Mouse (Mus musculus): Measurements from ENCODE around the gene Commd7. TPM values are rescaled to one million over a fixed set of nuclear protein-coding genes. Genes with fewer than 3 reads are reported as not detected.
A peak's percentile ranks its signal among the peaks of the same experiment; 100 is the strongest.
"Not testable (repeated sequence)": the region's sequence is repeated elsewhere in the genome, so short reads cannot be mapped to it uniquely, and the experiment has no call there.

Gene Commd7
- polyA plus RNA-seq, 1 experiment = 16.2 TPM

DNA sequence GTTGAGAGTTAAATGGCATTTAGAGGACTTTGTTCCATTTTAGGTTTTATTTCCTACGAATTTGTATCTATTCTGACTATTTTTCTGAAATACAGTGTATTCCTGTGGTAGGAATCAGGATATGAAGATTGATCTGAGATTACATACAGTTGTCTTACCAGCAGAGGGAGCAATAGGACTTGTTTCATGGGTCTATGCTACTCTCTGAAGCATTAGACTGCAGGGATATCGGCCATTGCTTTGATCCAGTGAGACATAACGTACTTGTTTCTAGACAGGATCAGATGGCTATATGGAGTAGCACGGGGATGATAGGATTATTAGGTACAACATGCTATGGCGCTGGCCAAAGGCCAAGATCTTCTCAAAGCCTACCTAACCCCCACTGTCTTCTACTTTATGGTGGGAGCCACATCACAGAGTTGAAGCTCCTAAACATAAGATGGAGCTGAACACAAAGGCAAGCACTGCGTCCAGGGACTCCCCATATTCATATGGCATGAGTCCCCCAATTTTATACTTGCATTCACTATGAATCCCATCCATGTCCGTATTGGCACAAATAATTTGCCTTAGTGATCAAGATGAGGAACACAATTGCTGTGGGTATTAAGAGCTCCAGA lies 36.3 kb upstream of the Commd7 start:
- no peak for TF ChIP-seq CTCF (IDR thresholded peaks at IDR 0.05; ENCODE audit: extremely low read depth, insufficient read length, insufficient replicate concordance, low read depth, low read length)
- no peak for TF ChIP-seq POLR2A (IDR thresholded peaks at IDR 0.05; ENCODE audit: low read depth, low read length)
- Histone ChIP-seq H3K4me3 (ENCODE audit: low read depth, low read length) (no peak overlapping the region), H3K36me3 (ENCODE audit: control insufficient read depth, insufficient read depth, low read length) (peaks cover 3% of the 10 kb centered on the region; the same call in 1 of the 2 replicates), H3K27me3 (ENCODE audit: control insufficient read depth, insufficient read depth, low read length) (no peaks in the 10 kb centered on the region), H3K4me1 (ENCODE audit: control insufficient read depth, insufficient read depth, insufficient read length, low read length) (no peaks in the 10 kb centered on the region), H3K27ac (ENCODE audit: insufficient read depth, low read depth, low read length) (no peak overlapping the region)
- 52% methylated on average over 7 of the region's 7 CpGs for WGBS

DNA sequence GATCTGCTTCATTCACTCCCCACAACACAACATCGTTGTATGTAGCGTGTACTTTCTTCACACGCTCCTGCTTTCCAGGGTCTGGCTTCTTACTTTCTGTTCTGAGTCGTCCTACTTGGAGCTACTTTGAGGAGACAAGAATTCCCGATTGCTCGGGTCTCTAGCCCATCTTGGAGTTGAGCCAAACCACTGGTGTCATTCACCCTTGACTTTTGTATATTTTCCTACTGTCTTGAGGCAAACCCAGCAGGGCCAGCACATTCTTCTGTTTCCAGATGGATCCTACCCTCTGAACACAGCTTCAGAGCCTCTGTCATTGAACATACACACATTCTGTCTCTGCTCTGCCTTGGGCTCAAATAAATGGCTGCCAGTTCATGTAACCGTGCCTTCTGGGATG lies 32.8 kb upstream of the Commd7 start:
- TF ChIP-seq CTCF (IDR thresholded peaks at IDR 0.05; ENCODE audit: extremely low read depth, insufficient read length, insufficient replicate concordance, low read depth, low read length) = no peak
- no peak for TF ChIP-seq POLR2A (IDR thresholded peaks at IDR 0.05; ENCODE audit: low read depth, low read length)
- 76% methylated on average over 7 of the region's 7 CpGs for WGBS

GRCm38 (mm10) chr2:153660616-153661015 lies 28.0 kb upstream of the Commd7 start:
- Histone ChIP-seq H3K27ac (ENCODE audit: insufficient read depth, low read depth, low read length) (no peak overlapping the region), H3K4me3 (ENCODE audit: low read depth, low read length) (no peak overlapping the region), H3K27me3 (ENCODE audit: control insufficient read depth, insufficient read depth, low read length) (no peaks in the 10 kb centered on the region), H3K36me3 (ENCODE audit: control insufficient read depth, insufficient read depth, low read length) (peaks cover 2% of the 10 kb centered on the region; the same call in 1 of the 2 replicates), H3K4me1 (ENCODE audit: control insufficient read depth, insufficient read depth, insufficient read length, low read length) (peaks cover 3% of the 10 kb centered on the region; the same call in 1 of the 2 replicates)
- 57% methylated on average over 3 of the region's 3 CpGs for WGBS
- TF ChIP-seq POLR2A (IDR thresholded peaks at IDR 0.05; ENCODE audit: low read depth, low read length) (no peak), CTCF (IDR thresholded peaks at IDR 0.05; ENCODE audit: extremely low read depth, insufficient read length, insufficient replicate concordance, low read depth, low read length) (no peak)

More for the DNA sequence above, 32.8 kb upstream of the Commd7 start:
- Histone ChIP-seq H3K4me3 (ENCODE audit: low read depth, low read length) (no peak overlapping the region), H3K27ac (ENCODE audit: insufficient read depth, low read depth, low read length) (no peak overlapping the region), H3K36me3 (ENCODE audit: control insufficient read depth, insufficient read depth, low read length) (peaks cover 3% of the 10 kb centered on the region; the same call in 1 of the 2 replicates), H3K27me3 (ENCODE audit: control insufficient read depth, insufficient read depth, low read length) (no peaks in the 10 kb centered on the region), H3K4me1 (ENCODE audit: control insufficient read depth, insufficient read depth, insufficient read length, low read length) (no peaks in the 10 kb centered on the region)

GRCm38 (mm10) chr2:153657659-153658058 lies 25.1 kb upstream of the Commd7 start:
- WGBS = 39% methylated on average over 8 of the region's 8 CpGs
- H3K4me1 ChIP-seq (ENCODE audit: control insufficient read depth, insufficient read depth, insufficient read length, low read length); H3K27me3 ChIP-seq (ENCODE audit: control insufficient read depth, insufficient read depth, low read length); H3K4me3 ChIP-seq (ENCODE audit: low read depth, low read length); H3K36me3 ChIP-seq (ENCODE audit: control insufficient read depth, insufficient read depth, low read length); H3K27ac ChIP-seq (ENCODE audit: insufficient read depth, low read depth, low read length): not testable (repeated sequence)

GRCm38 (mm10) chr2:153651681-153652080 lies 19.1 kb upstream of the Commd7 start:
- no peak for TF ChIP-seq CTCF (IDR thresholded peaks at IDR 0.05; ENCODE audit: extremely low read depth, insufficient read length, insufficient replicate concordance, low read depth, low read length)
- TF ChIP-seq POLR2A (IDR thresholded peaks at IDR 0.05; ENCODE audit: low read depth, low read length) = no peak
- H3K4me3 ChIP-seq (ENCODE audit: low read depth, low read length) = no peak overlapping the region
- no peaks in the 10 kb centered on the region for H3K36me3 ChIP-seq (ENCODE audit: control insufficient read depth, insufficient read depth, low read length)
- no peak overlapping the region for H3K27ac ChIP-seq (ENCODE audit: insufficient read depth, low read depth, low read length)
- no peaks in the 10 kb centered on the region for H3K27me3 ChIP-seq (ENCODE audit: control insufficient read depth, insufficient read depth, low read length)
- WGBS = 94% methylated on average over 3 of the region's 3 CpGs
- 0 out of 2 replicates have a peak, but pooled peaks cover 3% of the 10 kb centered on the region for H3K4me1 ChIP-seq (ENCODE audit: control insufficient read depth, insufficient read depth, insufficient read length, low read length)

GRCm38 (mm10) chr2:153650014-153650687 lies 17.6 kb upstream of the Commd7 start:
- Histone ChIP-seq H3K36me3 (ENCODE audit: control insufficient read depth, insufficient read depth, low read length) (no peaks in the 10 kb centered on the region), H3K4me3 (ENCODE audit: low read depth, low read length) (peak overlapping the region; percentile 85), H3K27me3 (ENCODE audit: control insufficient read depth, insufficient read depth, low read length) (no peaks in the 10 kb centered on the region), H3K4me1 (ENCODE audit: control insufficient read depth, insufficient read depth, insufficient read length, low read length) (0 out of 2 replicates have a peak, but pooled peaks cover 3% of the 10 kb centered on the region), H3K27ac (ENCODE audit: insufficient read depth, low read depth, low read length) (no peak overlapping the region)
- TF ChIP-seq CTCF (IDR thresholded peaks at IDR 0.05; ENCODE audit: extremely low read depth, insufficient read length, insufficient replicate concordance, low read depth, low read length) (no peak), POLR2A (IDR thresholded peaks at IDR 0.05; ENCODE audit: low read depth, low read length) (no peak)
- 3% methylated on average over 28 of the region's 28 CpGs for WGBS

GRCm38 (mm10) chr2:153649298-153650013 lies 16.9 kb upstream of the Commd7 start, which contains the start of gene Dnmt3b:
Gene Dnmt3b (plus strand): TSS chr2:153649450.
- TF ChIP-seq POLR2A (IDR thresholded peaks at IDR 0.05; ENCODE audit: low read depth, low read length) (no peak), CTCF (IDR thresholded peaks at IDR 0.05; ENCODE audit: extremely low read depth, insufficient read length, insufficient replicate concordance, low read depth, low read length) (no peak)
- H3K4me3 ChIP-seq (ENCODE audit: low read depth, low read length) = peak within 1 kb of the TSS; percentile 85
- no peak within 1 kb of the TSS for H3K27ac ChIP-seq (ENCODE audit: insufficient read depth, low read depth, low read length)
- 0 out of 2 replicates have a peak, but pooled peaks cover 3% of the 10 kb centered on the region for H3K4me1 ChIP-seq (ENCODE audit: control insufficient read depth, insufficient read depth, insufficient read length, low read length)
- no peaks in the 10 kb centered on the region for H3K36me3 ChIP-seq (ENCODE audit: control insufficient read depth, insufficient read depth, low read length)
- no peaks in the 10 kb centered on the region for H3K27me3 ChIP-seq (ENCODE audit: control insufficient read depth, insufficient read depth, low read length)
- WGBS = under 1% methylated on average over 90 of the region's 93 CpGs

All from small intestine, adult 2 months (tissue).